Mouse (Mus musculus): ENCODE measurements around the gene Gnat3.
"Not testable (repeated sequence)": the region's sequence is repeated elsewhere in the genome, so short reads cannot be mapped to it uniquely, and the experiment has no call there.

Gene Gnat3

DNA sequence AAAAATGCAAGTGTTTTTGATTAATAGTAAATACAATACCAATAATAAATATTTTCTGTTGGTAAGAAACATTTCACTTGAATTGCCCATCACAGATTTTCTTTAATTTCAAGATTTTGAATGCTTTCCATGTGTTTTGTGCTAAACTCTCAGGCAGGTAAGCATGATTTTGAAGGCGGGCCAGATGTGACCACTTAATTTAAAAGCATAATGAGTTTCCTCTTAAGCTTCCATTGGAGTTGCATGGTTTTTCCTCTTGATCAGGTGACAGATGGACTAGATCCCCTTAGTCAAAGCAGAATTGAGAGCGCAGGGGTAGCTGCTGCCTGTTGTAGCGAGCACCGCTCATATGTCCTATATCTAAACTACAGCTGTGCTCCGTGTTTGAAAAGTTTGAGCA lies at the start of gene Gnat3:
Gene Gnat3 (plus strand): TSS at position 301 of the 400 bp plus-strand sequence.
- DNase-seq = no peak

DNA sequence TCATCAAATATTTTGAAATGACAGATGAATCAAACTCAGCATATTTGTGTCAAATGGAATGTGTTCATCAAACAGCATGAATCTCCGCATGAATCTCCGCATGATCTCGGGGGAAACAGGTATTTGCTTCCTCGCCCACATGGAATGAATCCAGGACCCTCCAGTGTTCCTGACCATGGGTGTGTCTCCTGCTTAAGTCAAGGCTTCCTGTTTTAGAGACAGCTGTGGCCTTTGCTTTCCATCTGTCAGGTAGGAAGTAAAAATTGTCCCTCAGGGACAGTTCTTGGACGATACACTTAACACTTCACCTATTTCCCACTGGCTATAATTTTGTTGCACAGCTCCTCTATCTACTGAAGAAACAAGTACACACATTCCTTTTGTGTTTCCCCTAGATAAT lies 43.4 kb upstream of the Gnat3 start:
- DNase-seq = no peak

DNA sequence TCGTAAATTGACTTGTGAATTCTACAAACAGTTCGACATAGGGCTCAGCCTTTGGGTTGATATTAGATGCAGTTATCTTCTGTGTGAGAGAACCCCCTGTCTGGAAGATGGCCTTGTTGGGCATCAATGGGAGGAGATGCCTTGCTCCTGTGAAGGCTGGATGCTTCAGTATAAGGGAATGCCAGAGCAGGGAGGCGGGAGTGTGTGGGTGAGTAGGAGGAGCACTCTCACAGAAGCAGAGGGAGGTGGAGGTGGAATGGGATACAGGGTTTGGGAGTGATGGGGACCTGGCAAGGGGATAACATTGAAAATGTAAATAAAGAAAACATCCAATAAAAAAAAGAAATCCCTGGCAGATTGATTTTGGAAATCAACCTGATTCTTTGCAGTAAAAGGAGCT lies 38.7 kb upstream of the Gnat3 start:
- no peak for DNase-seq

DNA sequence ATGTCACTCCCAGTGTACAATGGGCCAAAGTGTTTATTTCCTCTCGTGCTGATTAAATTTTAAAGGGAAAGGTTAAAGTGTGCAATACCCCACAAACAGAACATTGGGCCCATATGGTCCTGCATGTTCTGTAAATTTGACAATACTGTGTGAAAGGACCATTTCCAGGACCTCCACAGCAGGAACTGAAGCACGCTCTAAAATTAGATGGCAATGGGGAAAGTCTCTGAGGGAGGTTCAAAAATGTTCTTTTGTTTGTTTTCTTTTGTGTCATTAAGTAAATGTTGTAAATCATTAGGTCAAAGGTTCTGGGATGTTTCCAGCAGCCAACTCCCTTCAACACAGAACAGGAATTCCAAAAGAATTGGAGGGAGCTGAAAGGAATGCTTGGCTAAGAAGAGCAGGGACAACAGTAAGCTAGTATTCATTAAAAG lies 38.2 kb upstream of the Gnat3 start:
- no peak for DNase-seq

DNA sequence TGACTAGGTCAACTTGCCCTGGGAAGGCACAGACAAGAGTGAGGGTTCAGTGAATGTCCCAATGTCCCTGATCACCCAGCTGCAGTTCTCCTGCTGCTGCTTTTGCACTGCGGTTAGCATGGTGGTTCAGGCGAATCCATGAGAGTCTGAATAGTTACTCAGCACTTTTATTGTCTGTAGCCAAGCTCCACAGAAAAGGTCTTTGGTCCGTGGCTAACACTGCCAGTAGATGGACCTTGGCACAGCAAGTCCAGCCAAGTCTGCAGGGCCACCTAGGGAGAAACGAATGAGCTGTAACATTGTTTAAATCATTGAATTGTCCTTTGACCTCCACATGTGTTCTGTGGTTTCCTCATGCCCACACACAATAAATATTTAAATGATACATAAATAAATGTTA lies 33.9 kb upstream of the Gnat3 start:
- DNase-seq = no peak

DNA sequence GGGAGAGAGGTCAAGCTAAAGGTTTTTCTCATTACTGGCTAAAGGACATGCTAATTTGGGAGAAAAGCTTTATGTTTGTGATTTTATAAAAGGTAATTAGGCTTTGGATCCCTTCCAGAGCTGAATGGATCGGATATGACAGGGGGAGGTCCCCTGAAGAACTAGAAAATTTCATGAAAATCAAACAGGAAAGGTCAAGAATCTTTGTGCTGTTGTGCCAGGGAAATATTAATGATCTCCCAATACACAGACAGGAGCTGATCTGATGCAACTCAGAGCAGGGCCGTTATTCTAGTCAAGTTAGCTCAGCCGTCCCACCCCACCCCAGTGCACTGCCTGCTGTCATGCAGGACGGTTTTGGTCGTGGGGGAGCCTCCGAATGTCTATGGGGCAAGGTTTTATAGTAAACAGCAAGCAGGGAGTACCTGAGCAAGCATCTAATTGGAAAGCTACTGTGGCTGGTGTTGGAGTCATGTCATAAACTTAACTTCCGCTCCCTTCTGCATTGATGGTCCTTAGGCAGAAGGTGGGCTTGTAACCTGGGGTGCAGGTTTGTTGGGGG lies 33.3 kb upstream of the Gnat3 start:
- DNase-seq = no peak

DNA sequence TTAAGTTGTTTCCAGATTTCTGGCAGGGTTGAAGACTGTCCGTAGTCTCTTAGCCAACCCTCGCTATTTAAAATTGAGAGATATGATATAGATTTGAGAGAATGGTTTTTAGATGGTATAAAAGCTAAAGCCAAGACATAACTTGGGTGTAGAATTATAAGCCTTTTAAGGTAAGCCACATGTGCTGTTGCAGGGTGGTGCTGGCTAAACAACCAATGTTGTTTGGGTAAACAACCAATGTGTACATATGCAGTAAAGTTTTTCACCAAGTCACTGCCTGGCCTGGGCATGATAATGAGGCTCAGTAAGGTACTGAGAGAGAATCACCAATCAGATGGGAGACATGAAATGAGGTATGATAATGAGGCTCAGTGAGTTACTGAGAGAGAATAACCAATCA lies 30.8 kb upstream of the Gnat3 start:
- DNase-seq = not testable (repeated sequence)

DNA sequence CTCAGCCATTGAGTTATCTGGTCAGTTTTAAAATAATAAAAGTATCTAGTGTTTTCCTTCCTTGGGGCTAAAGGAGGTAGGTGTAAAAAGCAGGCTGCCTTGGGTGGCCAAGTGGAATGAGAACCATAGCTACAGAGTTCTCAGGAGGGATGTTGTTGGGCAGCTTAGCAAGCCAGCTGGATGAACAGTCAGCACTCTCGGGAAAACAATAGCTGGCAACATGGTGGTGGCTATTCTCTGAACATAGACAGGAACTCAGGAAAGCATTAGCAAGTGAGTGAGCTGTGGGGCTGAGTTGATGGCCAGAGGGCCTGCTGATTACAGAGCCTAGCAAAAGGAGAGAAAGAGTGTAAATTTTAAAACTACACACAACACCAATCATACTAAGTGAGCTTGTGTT lies 27.8 kb upstream of the Gnat3 start:
- DNase-seq = no peak

DNA sequence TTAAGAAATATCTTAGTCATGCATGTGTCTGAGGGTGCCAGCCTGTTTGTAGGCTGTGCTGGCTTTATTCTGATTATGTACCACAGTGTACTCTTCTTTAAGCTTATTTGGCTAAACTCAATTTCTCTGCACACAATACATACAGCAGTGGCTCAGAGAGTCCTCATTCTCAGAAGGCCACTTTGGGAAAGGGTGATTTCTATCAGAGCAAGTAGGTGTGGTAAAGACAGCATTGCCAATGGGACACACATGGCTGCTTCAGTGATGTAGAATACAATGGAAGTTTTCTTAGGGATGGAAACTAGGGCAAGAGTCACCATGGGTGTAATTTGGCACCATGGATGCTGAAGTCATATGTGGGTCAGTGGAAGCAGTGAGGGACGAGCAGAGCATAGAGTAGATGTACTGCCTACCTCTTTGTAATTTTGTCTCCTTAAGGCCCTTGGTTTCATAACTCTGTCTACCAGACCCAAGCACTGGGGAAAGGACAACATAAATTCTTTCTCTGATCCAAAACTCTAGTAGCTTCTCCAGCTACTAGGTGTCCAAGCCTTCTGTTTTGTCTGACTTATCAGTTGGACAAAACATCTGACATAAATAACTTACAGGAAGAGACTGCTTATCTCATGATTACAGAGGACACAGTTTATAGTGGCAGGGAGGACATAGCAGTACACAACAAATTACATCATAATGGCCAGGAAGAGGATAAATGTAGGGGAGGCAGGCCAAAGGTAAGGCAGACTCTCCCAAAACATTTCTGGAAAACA lies 24.0 kb upstream of the Gnat3 start:
- no peak for DNase-seq

DNA sequence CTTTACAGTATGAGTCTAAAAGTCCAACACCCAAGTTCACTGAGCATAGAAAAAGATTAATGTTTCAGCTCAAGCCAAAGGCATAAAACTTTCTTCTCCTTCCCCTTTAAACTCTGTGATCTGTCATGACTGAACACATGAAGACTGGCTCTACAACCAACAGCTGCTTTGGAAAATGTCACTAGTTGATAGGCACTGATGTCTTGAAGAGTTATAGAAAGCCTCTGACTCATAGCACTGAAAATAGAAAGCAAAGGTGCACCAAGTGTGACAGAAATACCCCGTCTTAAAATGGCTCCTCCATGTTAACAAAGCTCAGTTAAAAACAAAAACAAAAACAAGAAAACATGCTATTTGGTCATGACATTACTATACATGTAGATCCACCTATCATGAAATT lies 5.9 kb upstream of the Gnat3 start:
- no peak for DNase-seq

DNA sequence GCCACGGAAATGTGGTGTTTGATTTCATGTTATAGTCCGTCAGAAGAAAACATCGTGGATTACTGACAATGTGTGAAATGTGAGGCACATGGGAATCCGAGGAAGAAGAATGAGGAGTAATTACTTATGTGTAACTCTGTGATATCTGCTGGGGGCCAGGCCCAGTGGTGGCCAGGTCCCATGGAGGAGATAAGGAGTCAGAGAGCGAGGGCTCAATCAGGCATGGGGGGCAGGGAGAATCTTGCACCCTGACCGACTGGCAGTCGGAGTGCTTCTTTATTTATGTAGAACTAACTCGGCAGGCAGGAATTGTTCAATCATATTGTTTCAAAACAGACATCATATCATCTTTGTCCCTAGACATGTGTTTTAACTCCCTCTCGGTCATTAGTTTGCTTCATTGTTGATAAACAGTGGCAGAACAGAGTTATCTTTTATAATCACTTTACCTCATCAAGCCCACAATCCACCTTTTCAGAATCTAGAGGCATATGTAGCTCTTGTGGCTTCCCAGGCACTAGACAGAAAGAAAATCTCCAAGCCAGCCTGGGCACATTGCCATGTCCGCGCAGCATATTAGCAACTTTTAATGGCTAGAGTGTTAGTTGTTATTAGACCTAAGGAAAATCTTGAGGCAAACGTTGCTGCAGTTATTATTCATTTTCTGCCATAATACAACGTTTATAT lies 7.5 kb downstream of the Gnat3 start:
- no peak for DNase-seq

DNA sequence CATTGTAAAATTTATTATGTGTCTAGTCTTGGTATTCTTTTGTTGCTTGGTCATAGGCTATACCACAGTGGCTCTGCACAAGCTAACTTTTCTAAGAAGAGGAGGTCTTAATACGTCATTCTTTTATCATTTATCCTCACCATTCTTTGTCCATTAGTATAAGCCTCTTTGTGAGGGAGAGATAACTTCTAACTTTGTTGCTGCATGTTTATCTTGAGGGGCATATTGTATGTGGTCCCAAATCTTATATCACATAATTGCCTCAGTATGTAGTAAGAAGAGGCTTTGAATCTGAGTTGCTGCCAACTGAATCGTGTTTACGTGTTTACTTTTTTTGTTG lies 8.0 kb downstream of the Gnat3 start:
- DNase-seq = no peak

DNA sequence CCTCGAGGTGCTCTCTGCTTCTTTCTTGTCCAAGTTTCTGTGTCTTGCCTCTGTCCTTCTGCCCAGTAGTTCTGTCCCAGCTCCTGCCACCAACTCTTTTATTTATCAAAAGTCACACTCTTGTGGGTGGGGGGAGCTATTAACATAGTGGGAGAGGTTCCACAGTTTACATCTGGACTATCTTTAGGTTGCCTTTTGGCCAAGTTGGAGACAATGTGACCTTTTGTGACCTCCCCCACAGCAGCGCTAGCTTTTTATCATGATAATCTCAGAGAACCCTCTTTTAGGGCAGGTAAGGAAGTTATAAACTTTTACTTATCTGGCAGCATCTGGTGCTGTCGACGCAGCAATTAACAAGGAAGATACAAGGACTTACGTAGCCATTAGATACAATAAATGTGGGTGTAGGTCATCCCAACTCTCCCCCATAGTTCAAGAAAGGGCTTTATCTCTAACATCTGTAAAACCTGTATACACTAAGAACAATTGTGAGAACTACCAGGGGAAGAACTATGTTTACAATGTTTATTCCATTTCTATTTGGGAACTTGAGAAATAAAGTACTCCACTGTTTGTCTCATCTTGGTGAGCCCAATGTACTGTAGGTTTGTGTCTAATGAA lies 18.3 kb downstream of the Gnat3 start:
- DNase-seq = no peak

DNA sequence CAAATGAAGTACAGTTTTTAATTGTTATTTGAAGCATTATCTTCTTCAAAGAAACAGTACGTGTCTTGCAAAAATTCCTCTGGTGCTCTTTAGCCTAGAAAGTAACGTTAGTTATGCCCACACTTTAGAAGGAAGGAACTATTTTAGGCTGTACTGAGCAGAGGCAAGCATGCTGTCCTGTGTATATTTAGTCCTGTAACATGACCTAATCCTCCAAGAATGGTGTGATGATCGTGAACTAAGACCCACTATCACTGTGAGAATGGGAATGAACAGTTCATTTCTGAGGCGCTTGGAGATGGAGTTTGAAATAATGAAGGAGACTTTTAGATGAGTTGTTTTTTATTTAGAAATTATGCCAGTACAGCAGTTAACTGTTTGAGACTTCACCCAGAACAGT lies 20.4 kb downstream of the Gnat3 start:
- no peak for DNase-seq

DNA sequence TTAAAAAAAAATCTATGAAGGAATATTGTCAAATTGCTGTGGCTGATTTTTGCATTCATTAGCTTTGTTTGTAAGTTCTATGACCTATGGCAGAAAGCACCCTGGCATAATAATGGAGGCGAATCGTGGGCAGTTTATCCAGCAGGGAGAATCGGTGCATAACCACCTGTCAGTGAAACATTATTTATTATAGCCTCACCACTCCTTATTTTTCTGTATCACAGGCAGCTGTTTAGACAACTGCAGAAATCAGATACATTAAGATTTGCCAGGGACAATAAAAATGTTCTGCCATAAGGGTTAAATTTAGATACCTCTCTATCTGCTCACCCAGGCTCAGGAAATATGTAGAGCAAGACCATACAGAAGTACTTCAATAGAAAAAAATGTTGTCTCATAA lies 22.2 kb downstream of the Gnat3 start:
- no peak for DNase-seq

DNA sequence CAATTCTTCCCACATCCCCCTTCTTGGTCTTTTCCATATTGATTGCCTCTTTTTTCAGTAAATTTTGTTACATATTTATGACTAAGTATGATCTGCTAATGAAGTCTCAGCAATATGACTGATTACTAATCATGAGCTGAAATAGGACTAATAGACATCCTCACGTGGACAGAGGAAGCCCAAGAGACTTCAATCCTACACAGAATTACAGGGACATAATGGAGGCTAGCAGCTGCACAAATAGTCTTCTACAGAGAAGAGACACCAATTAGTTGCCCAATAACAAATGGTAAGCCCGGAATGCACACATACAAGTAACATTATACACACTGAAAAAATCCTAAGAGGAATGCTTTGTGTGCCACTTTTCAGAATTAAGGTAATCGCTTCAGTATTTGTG lies 24.3 kb downstream of the Gnat3 start:
- no peak for DNase-seq

DNA sequence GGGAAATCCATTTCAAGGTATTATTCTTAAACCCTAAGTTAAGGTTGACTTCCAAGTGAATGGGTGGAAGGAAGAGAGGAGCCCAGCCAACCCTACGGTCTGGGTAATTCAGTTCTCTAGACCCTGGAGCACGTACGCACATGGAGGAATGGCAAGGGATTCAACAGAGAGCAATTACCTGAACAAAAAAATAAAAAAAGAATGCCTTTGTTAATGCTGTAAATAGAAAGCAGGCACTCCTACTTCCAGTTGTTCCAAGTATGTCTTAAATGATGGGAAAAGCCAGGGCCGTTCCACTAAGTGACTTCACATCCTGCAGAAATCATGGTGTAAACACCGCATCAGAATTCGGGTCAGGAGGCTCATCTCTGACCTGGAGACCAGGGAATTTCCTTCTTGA lies 28.3 kb downstream of the Gnat3 start:
- DNase-seq = no peak

DNA sequence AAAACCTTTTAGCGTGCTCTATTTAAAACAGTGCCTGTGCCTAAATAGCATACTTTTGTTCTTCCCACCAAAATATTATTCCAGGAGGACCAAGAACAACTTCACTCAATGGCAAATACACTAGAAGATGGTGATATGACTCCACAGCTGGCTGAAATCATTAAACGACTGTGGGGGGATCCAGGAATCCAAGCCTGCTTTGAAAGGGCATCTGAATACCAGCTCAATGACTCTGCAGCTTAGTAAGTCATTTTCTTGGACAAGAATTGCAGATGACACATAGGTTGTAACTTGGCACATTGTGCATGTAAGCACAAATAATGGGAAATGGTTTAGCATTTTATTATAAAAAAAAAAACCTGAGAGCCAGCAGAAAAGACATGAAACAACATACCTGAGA lies 37.2 kb downstream of the Gnat3 start:
- DNase-seq = no peak

DNA sequence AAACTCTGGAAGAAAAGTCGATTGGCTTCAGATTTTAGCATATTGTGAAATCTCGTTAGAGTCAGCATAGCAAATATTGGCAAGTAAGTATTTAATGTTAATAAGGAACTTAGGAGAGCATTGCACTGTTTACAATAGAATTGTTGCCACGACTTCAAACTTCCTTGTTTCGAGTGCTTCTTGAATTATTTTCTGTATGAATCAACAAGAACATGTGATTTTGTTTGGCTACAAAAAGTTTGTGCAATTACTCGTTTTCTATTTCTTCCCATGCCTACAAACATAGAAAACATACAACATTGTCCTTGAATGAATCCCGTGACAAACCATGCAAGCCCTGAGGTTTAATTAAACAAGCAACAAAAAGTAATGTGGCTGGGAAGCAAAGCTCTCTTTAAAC lies 37.8 kb downstream of the Gnat3 start:
- no peak for DNase-seq

DNA sequence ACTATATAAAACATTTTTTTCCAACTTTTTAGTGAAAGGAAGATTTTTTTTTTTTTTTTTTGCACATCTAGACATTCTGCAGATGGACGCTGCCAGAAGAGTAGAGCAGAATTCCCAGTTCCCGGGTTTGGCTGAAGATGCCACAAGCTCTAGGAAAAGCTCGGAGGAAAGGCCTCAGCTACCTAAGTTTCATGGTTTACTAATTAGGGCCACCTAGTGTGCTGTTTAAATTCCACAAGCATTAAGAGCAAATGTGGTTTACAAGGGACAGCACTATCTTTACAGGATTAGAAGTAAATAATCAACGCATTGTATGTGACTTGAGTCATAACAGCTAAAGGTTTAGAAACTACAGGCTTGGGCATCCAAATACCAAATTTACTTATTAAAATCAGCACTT lies 39.3 kb downstream of the Gnat3 start:
- DNase-seq = no peak

DNA sequence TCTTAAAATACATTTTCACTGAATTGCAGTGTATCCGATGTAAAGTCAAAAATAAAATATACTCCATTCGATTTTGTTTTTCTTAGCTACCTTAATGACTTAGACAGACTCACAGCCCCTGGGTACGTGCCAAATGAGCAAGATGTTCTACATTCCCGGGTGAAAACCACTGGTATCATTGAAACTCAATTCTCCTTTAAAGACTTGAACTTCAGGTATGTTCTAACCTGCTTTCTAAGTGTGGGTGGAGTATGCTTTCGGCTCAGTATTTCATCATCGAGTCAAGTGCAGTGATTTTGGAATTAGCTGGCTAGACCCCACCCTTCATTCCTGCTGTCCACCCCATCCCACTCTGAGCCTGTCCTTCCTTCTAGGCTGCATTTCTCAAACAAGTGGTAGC lies 41.3 kb downstream of the Gnat3 start:
- no peak for DNase-seq

DNA sequence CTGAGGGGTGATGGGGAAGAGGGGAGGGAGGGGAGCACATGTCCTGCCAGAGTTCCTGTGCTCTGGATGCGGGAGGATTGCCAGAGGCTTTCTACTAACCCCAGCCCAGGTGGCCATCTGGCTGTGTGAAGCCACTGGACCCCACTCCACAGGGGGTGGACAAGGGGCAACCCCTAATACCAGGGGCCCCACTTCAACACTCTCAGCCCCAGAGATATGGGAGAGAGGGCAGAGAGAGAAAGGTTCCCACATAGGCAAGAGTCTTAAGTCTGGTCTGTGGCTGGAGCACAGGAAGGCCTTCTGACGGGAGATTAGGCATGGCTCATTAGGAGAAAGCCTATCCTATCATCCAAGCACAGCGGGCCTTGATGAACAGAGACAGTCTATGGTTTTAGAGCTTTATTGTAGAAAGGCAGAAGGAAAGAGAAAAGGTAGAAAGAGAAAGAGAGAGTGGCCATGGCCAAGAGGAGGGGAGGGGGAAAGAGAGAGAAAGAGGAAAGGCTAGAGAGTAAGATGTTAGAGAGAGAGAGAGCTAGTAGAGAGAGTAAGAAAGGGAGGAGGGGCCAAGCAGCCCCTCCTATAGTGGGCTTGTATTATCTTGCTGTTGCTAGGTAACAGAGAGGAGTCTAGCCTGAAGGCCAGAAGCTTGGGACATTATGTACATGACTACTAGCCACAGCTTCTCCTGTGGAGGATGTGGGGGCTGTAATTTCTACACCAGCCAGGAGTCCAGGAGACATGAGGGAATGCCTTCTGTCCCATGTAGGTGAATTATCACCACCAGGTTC lies 42.7 kb downstream of the Gnat3 start:
- DNase-seq = no peak

DNA sequence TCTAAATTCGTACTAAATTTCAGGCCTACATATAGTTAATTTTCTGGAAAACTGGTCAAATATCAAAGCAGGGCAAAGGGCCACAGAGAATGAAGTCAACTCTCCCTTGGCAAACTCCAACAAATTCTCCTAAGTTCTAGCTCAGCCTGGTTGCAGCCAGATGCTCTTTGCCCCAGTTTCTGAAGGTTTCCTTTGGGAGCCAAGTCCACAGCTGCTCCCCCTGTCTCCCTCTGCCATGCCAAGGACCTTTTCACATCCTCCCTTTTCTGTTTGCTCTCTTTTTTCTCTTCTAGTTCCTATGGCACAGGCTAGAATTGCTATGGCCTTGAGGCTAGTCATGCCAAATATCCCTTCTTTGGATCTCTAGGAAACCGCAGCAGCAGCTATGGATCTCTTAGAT lies 43.8 kb downstream of the Gnat3 start:
- no peak for DNase-seq
